Mouse (Mus musculus): ENCODE measurements at regions not wholly inside any gene's neighbourhood (a gene's known extent, or its start where the extent isn't known, plus 50 kb on each side); places are given as distances from the start of the nearest gene placed in this dataset.

DNA sequence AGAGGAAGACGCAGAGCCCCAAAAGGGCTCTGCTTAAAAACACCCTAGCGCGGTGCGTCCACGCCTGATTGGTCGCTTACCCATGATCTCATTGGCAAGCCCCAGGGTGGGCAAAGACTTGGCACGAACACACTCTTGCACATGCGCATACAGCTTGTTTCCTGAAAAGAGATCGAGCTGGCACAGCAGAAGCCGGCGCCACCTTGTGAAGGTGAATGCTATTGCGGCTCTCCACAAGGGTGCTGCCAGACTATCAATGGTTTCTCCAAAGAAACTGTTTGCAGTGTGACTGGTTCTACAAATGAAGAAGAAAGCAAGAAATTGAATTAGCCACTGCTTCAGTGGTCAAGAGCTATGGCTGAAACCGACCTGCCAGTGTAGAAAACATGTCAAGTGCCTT, 165.1 kb upstream of the Speer2 start:
- Histone ChIP-seq H3K27me3 (ENCODE audit: control insufficient read depth in 1 of 2, insufficient read depth in 2 of 2, low read length in 2 of 2) (no peaks in the 10 kb centered on the region), H3K9me3 (replicated peaks; ENCODE audit: insufficient read depth, low read length) (no peaks in the 10 kb centered on the region), H3K4me3 (ENCODE audit: control insufficient read depth in 1 of 2, insufficient read depth in 1 of 2, low read depth in 2 of 2, low read length in 2 of 2) (no peak overlapping the region), H3K4me1 (ENCODE audit: control insufficient read depth in 1 of 2, insufficient read depth in 2 of 2, low read length in 2 of 2) (no peaks in the 10 kb centered on the region), H3K9ac (ENCODE audit: control insufficient read depth, low read depth, low read length, poor library complexity, severe bottlenecking) (no peak overlapping the region), H3K79me2 (ENCODE audit: control insufficient read depth, insufficient read depth, low read length, poor library complexity) (no peaks in the 10 kb centered on the region), H3K27ac (ENCODE audit: control insufficient read depth, low read depth, low read length) (no peak overlapping the region), H3K36me3 (ENCODE audit: control insufficient read depth in 1 of 2, insufficient read depth in 2 of 2, low read length in 2 of 2) (no peaks in the 10 kb centered on the region)
- TF ChIP-seq MAFK (IDR thresholded peaks at IDR 0.05; ENCODE audit: borderline replicate concordance, low read depth, low read length): no peak
- peak; percentile 63 for TF ChIP-seq SMC3 (IDR thresholded peaks at IDR 0.05; ENCODE audit: low read depth, low read length)
- TF ChIP-seq ZC3H11A (IDR thresholded peaks at IDR 0.05; ENCODE audit: low read depth, low read length): peak; percentile 37
- no peak for TF ChIP-seq E2F4 (IDR thresholded peaks at IDR 0.05; ENCODE audit: borderline replicate concordance, low read depth, low read length)
- peak in 2 of 3 experiments; percentile 53 to 61; a peak in 4 of 6 replicates for TF ChIP-seq CTCF (IDR thresholded peaks at IDR 0.05 in 2 of 3, conservative IDR thresholded peaks at IDR 0.05 in 1 of 3; ENCODE audit: control insufficient read depth in 1 of 3, insufficient read depth in 1 of 3, low read depth in 2 of 3, low read length in 3 of 3, poor library complexity in 1 of 3, severe bottlenecking in 1 of 3)
- TF ChIP-seq ELF1 (IDR thresholded peaks at IDR 0.05; ENCODE audit: low read depth, low read length): no peak
- no peak for TF ChIP-seq BHLHE40 (IDR thresholded peaks at IDR 0.05; ENCODE audit: borderline replicate concordance, low read depth, low read length)
- TF ChIP-seq CHD1 (IDR thresholded peaks at IDR 0.05; ENCODE audit: low read depth, low read length): no peak
- TF ChIP-seq MEF2A (IDR thresholded peaks at IDR 0.05; ENCODE audit: extremely low read depth, insufficient replicate concordance, low read depth, low read length, poor library complexity, severe bottlenecking): no peak
- no peak for TF ChIP-seq ZKSCAN1 (IDR thresholded peaks at IDR 0.05; ENCODE audit: low read depth, low read length)
- no peak for TF ChIP-seq ETS1 (IDR thresholded peaks at IDR 0.05; ENCODE audit: low read depth, low read length)
- TF ChIP-seq RCOR1 (IDR thresholded peaks at IDR 0.05; ENCODE audit: low read depth, low read length): no peak
- TF ChIP-seq RAD21 (IDR thresholded peaks at IDR 0.05; ENCODE audit: low read depth, low read length): peak; percentile 50
- TF ChIP-seq MAX (IDR thresholded peaks at IDR 0.05; ENCODE audit: low read length): no peak
- no peak for TF ChIP-seq ZNF384 (IDR thresholded peaks at IDR 0.05; ENCODE audit: low read depth, low read length)
- DNase-seq (ENCODE audit: low read depth, low spot score): peak; percentile 24

DNA sequence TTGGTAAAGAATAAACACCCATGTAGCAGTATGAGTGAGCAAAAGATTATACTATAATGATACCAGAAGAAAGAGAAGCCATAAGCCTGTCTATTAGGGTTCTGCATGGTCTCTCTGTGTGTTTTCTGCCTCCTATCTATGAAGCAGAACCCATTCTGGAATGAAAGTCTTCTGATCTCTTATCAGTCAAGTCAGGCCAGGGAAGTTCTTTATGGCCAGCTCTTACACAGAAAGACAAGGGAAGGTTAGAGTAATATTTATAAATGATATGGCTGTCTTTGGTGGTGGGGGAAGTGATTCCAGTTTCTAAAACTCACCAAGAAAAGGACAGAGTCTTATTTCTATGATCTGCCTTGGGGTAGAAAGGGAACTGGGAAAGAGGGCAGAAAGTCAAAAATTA, 182.0 kb upstream of the Speer2 start:
- no peak for DNase-seq (ENCODE audit: low read depth, low spot score)
- Histone ChIP-seq H3K9ac (ENCODE audit: control insufficient read depth, low read depth, low read length, poor library complexity, severe bottlenecking) (no peak overlapping the region), H3K4me3 (ENCODE audit: control insufficient read depth in 1 of 2, insufficient read depth in 1 of 2, low read depth in 2 of 2, low read length in 2 of 2) (no peak overlapping the region), H3K4me1 (ENCODE audit: control insufficient read depth in 1 of 2, insufficient read depth in 2 of 2, low read length in 2 of 2) (no peaks in the 10 kb centered on the region), H3K9me3 (replicated peaks; ENCODE audit: insufficient read depth, low read length) (no peaks in the 10 kb centered on the region), H3K27ac (ENCODE audit: control insufficient read depth, low read depth, low read length) (no peak overlapping the region), H3K79me2 (ENCODE audit: control insufficient read depth, insufficient read depth, low read length, poor library complexity) (no peaks in the 10 kb centered on the region), H3K36me3 (ENCODE audit: control insufficient read depth in 1 of 2, insufficient read depth in 2 of 2, low read length in 2 of 2) (no peaks in the 10 kb centered on the region), H3K27me3 (ENCODE audit: control insufficient read depth in 1 of 2, insufficient read depth in 2 of 2, low read length in 2 of 2) (no peaks in the 10 kb centered on the region)
- TF ChIP-seq NELFE (IDR thresholded peaks at IDR 0.05; ENCODE audit: low read depth, low read length): no peak
- no peak for TF ChIP-seq GATA1 (IDR thresholded peaks at IDR 0.05; ENCODE audit: low read depth, low read length)
- no peak for TF ChIP-seq MYB (IDR thresholded peaks at IDR 0.05; ENCODE audit: low read depth, low read length)
- TF ChIP-seq SMC3 (IDR thresholded peaks at IDR 0.05; ENCODE audit: low read depth, low read length): no peak
- no peak for TF ChIP-seq SIN3A (IDR thresholded peaks at IDR 0.05; ENCODE audit: low read length)
- no peak for TF ChIP-seq POLR2AphosphoS5 (IDR thresholded peaks at IDR 0.05; ENCODE audit: borderline replicate concordance, low read depth, low read length)
- no peak for TF ChIP-seq USF2 (IDR thresholded peaks at IDR 0.05; ENCODE audit: borderline replicate concordance in 1 of 2, insufficient read depth in 1 of 2, low read depth in 1 of 2, low read length in 2 of 2)
- TF ChIP-seq BHLHE40 (IDR thresholded peaks at IDR 0.05; ENCODE audit: borderline replicate concordance, low read depth, low read length): no peak
- TF ChIP-seq MYC (IDR thresholded peaks at IDR 0.05; ENCODE audit: low read depth, low read length): no peak
- no peak for TF ChIP-seq CHD2 (IDR thresholded peaks at IDR 0.05; ENCODE audit: low read length)
- no peak for TF ChIP-seq ZC3H11A (IDR thresholded peaks at IDR 0.05; ENCODE audit: low read depth, low read length)
- no peak for TF ChIP-seq HCFC1 (IDR thresholded peaks at IDR 0.05; ENCODE audit: low read depth, low read length)
- no peak for TF ChIP-seq ZMIZ1 (IDR thresholded peaks at IDR 0.05; ENCODE audit: low read depth, low read length)

Data from MEL (cell line).